Mouse (Mus musculus) adrenal gland, adult 2 months (tissue): Measurements from ENCODE around the gene Mylk. TPM values are rescaled to one million over a fixed set of nuclear protein-coding genes. Genes with fewer than 3 reads are reported as not detected.

Experiments
- DNase-seq: peaks from one replicate; pipeline ENCODE4 v3.0.0; 2021
- polyA plus RNA-seq: library from polyadenylated mRNA; depleted of rRNA; stranded (reverse); fragments of >200 nt; gene quantifications from 2 replicates; pipeline ENCODE4 v1.2.3, GENCODE M21; 2012
- total RNA-seq, 2 experiments: library from RNA; stranded (reverse); gene quantifications; 2 replicates each; pipeline ENCODE4 v1.2.3; 2021

The Mylk gene
- total and polyA plus RNA-seq, 3 experiments: 20.0 to 58.8 (median 53.7) TPM

- DNase-seq: no peak
Measured at GRCm38 (mm10) chr16:34985031-34985346, 240.0 kb downstream of the Mylk start.

DNA sequence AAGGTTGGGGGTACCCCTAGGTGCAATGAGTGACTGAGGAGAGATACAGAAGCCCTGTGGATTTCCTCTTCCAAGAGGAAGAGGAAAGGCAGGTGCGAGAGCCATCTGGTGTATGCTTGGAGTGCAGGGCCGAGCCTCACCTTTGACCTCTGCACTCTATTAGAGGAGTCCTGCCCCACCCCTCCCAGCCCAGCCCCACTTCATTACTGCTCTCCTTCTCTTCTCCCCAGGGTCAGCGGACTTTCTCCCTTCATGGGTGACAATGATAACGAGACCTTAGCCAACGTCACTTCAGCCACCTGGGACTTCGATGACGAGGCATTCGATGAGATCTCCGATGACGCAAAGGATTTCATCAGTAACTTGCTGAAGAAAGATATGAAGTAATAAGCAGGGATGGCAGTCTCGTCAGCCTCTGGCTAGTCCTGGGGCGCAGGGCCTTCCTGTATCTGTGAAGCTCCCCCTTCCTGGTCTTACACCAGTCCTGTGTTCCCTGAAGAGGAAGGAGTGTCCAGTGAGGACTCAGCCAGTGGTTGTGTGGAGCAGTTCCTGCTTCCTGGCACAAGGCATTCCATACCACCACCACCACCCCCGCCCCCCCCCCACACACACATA is 241.3 kb downstream of the Mylk start:
- no peak for DNase-seq

DNA sequence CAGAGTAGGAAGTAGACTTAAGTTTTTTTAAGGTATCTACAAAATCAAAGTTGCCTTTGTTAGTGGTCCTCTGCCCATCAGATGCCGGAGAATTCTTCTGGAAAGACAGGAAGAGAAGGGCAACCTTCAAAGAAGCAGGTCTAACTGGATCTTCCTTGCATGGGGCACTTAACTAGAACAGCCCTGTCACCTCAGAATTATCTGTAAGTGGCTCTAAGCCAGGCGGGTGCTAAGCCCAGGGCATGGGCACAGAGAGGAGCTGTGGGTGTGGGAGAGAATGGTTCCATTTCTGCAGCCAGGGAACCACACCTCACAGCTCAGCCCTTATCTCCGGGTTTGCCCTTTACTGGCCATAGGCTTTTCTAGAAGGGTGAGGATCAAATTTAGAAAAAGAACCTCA is 246.4 kb downstream of the Mylk start:
- no peak for DNase-seq

GRCm38 (mm10) chr16:34992854-34993253 is 247.8 kb downstream of the Mylk start:
- no peak for DNase-seq

GRCm38 (mm10) chr16:34993694-34994330 is 248.8 kb downstream of the Mylk start:
- no peak for DNase-seq

GRCm38 (mm10) chr16:34994641-34995141 is 249.7 kb downstream of the Mylk start:
- DNase-seq: no peak

- peak; percentile 89 for DNase-seq
Measured at GRCm38 (mm10) chr16:34996133-34996532, 251.1 kb downstream of the Mylk start.

DNA sequence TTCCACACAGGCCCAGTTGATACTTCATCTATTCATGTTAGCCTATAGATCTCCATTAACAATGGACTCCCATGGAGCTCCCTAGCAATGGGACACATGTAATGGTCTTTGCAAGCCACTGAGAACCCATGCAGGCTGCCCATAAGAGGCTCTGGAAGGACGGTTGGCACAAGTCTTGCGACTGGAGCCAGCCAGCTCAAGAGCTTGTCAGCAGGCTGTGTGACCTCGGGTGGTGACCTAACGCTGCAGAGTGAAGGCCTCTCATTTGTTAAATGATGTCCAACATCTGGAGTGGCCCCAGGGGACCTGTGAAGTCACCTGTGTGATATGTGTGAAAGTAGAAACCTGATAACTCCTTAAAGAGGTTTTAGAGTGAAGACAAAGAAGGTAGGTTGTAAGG is 252.0 kb downstream of the Mylk start:
- peak; percentile 77 for DNase-seq

- no peak for DNase-seq
Measured at GRCm38 (mm10) chr16:34997576-34997975, 252.6 kb downstream of the Mylk start.

DNA sequence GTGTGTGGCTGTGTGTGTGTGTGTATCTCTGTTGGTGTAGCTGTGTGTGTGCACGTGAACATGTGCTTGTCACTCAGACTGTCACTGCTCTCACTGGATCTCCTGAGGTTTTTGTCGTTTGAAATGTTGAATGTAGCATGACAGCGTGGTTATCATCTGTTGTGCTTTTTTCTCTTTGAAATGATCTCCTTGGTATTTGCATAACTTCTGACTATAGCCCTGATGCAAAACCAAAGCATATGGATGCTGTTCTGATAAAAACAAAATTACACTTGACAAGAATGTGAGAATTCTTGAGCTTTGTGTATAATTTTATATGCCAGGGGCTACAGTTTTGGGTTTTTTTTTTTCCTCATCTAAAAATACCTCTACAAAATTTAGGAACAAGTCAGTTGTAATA is 254.0 kb downstream of the Mylk start:
- no peak for DNase-seq

- DNase-seq: no peak
Measured at GRCm38 (mm10) chr16:34999986-35000385, 255.0 kb downstream of the Mylk start.

DNA sequence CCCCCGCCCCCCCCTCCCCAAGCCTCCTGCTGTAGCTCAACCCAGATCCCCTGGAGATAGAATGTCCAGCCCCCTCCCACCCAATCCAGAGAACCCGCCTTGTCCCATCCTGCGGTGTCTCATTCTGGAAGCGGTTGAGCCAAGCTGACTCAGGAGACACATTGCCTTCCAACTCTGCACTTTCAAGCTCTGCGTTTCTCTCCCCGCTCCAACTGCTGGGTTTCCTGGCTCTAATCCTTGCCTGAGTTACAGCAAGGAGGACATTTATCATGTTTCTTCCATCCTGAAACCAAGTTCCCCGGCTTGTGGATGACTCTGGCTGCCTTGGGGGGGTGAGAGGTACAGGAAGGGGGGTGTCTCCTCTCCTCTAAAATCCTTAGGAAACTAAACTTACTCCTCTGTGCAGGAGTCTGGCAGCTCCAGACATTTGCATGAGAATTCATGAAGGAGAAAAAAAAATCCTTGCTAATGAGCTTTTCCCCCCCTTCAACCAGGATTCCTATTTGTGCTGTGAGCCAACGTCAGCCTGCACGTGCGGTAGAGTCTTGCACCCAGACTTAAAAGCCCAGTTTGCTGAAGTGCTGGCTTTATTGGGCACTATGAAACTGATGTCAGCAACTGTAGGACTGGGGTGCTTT is 256.0 kb downstream of the Mylk start:
- DNase-seq: peak; percentile 50

- no peak for DNase-seq
Measured at GRCm38 (mm10) chr16:35004356-35004755, 259.3 kb downstream of the Mylk start.

GRCm38 (mm10) chr16:35004756-35005155 is 259.7 kb downstream of the Mylk start:
- DNase-seq: no peak

DNA sequence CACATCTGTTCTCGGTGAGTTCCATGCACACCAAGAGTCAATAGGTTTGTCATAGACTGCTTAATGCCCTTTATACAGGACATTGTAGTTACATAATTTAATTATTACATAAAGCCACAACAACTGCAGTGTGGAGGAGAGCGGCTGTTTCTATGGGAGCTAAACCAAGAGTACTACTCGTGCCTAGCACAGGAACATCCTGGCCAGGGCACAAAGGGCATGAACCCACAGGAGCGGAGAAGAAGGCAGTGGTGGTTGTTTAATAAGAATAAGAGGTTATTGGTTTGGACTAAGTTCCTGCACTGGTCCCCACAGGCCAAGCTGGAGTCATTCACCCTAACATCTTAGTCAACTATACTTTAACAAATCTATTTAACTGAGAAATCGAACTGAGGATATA is 261.2 kb downstream of the Mylk start:
- no peak for DNase-seq

DNA sequence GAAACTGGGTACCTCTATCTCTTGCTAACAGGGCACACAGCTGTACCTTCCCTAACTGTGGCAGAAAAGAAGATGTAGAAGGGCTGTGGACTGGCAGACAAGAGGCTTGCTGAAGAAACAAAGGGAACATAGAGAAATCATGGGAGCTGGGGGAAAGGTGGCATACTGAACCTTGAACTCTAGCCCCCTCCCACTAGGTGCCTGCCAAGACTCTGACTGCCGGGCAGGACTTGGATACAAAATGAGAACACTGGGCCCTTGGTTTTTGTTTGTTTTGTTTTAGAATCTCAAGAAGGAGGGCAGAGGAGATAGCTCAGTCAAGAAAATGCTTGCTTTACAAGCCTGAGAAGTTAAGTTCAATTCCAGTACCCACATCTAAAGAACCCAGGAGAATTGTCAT is 262.4 kb downstream of the Mylk start:
- no peak for DNase-seq

- no peak for DNase-seq
Measured at GRCm38 (mm10) chr16:35008447-35008846, 263.4 kb downstream of the Mylk start.

- DNase-seq: no peak
Measured at GRCm38 (mm10) chr16:35013501-35013900, 268.5 kb downstream of the Mylk start.

DNA sequence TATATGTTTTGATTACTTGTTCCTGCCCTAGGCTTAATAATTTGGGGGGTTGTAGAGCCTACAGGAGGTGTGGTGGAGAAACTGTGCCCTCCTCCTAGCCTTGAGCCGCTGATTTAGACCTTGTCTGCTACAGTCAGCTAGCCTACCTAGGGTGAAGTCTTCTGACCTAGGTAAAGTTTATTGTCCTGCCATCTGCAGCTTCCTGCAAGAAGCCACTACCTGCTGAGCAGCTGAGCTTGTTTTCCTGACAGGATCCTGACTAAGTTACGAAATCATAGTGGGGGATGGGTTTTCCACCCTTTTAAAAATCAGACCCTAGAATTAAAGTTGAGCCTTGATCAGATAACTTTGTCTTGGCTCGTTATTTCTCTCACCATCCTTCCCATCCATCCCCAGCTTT is 271.5 kb downstream of the Mylk start:
- DNase-seq: no peak

DNA sequence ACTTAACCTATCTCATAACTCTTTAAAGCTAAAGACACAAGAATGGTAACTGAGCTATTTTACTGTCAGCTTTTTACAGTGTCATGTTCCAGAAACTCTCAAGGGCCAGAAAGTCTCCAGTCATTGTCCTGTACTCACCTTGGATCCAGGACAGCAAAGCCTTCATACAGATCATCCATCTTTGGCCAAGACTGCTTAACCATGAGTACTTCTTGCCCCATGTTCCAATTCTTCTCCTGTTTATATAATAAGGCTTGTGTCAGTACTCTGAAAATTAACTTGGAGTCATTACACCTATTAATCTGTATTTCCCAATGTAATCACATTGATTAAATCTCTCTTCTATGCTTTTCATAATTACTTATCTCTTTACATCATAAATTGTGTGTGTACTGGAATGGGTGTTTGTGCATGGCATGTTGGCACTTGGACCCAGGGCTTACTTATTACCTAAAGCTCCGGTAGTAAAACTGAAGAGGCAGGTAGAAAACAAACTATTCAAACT is 273.5 kb downstream of the Mylk start:
- no peak for DNase-seq

GRCm38 (mm10) chr16:35021903-35022241 is 276.9 kb downstream of the Mylk start:
- DNase-seq: no peak

- peak; percentile 98 for DNase-seq
Measured at GRCm38 (mm10) chr16:35022242-35023137, 277.5 kb downstream of the Mylk start, which contains the start of gene Hacd2. TSS of gene Hacd2 (plus strand) at chr16:35022428.
